Mouse (Mus musculus) stomach, embryonic 14.5 days (tissue): ENCODE data around the gene Olfr353. TPM values are rescaled to one million over a fixed set of nuclear protein-coding genes. Genes with fewer than 3 reads are reported as not detected.

Source experiments
- polyA plus RNA-seq: library from polyadenylated mRNA; unstranded; fragments of >200 nt; fragmentation: Nextera tagmentation; extraction: Ambion mirVana; gene quantifications from 2 replicates; pipeline ENCODE4 v1.2.1, GENCODE M21; 2014

The Olfr353 gene
- polyA plus RNA-seq, 1 experiment from 2014 or later = not detected

Other genes starting within 250 kb of the Olfr353 start
- gene Olfr346, start 207.1 kb downstream of the Olfr353 start, polyA plus RNA-seq = not detected in 2 replicates
- gene Olfr347, start 161.0 kb downstream of the Olfr353 start, polyA plus RNA-seq = not detected in 2 replicates
- not detected in 2 replicates for gene Olfr348, start 108.7 kb downstream of the Olfr353 start, polyA plus RNA-seq
- gene Olfr50, start 102.4 kb downstream of the Olfr353 start, polyA plus RNA-seq = not detected in 2 replicates
- not detected in 2 replicates for gene Olfr3, start 75.9 kb downstream of the Olfr353 start, polyA plus RNA-seq
- not detected in 2 replicates for gene Olfr350, start 46.6 kb downstream of the Olfr353 start, polyA plus RNA-seq
- not detected in 2 replicates for gene Olfr351, start 30.3 kb downstream of the Olfr353 start, polyA plus RNA-seq
- not detected in 2 replicates for gene Olfr352, start 24.5 kb downstream of the Olfr353 start, polyA plus RNA-seq
- gene Olfr354, start 12.7 kb upstream of the Olfr353 start, polyA plus RNA-seq = not detected in 2 replicates
- not detected in 2 replicates for gene Olfr355, start 36.0 kb upstream of the Olfr353 start, polyA plus RNA-seq
- not detected in 2 replicates for gene Olfr356, start 44.2 kb upstream of the Olfr353 start, polyA plus RNA-seq
- gene Olfr357, start 100.9 kb upstream of the Olfr353 start, polyA plus RNA-seq = not detected in 2 replicates
- gene Olfr358, start 116.4 kb upstream of the Olfr353 start, polyA plus RNA-seq = not detected in 2 replicates
- gene Olfr360, start 172.8 kb upstream of the Olfr353 start, polyA plus RNA-seq = not detected in 2 replicates
- not detected in 2 replicates for gene Olfr361, start 196.4 kb upstream of the Olfr353 start, polyA plus RNA-seq
- not detected in 2 replicates for gene Olfr362, start 225.0 kb upstream of the Olfr353 start, polyA plus RNA-seq
- not detected in 2 replicates for gene Olfr364-ps1, start 246.4 kb upstream of the Olfr353 start, polyA plus RNA-seq